Mouse (Mus musculus): ENCODE data around the gene Clptm1l. TPM values are rescaled to one million over a fixed set of nuclear protein-coding genes. Genes with fewer than 3 reads are reported as not detected.

Clptm1l gene
- polyA plus RNA-seq (2015; fragmentation: Nextera tagmentation; extraction: Ambion mirVana): 81.1 and 149 TPM in 2 replicates

DNA sequence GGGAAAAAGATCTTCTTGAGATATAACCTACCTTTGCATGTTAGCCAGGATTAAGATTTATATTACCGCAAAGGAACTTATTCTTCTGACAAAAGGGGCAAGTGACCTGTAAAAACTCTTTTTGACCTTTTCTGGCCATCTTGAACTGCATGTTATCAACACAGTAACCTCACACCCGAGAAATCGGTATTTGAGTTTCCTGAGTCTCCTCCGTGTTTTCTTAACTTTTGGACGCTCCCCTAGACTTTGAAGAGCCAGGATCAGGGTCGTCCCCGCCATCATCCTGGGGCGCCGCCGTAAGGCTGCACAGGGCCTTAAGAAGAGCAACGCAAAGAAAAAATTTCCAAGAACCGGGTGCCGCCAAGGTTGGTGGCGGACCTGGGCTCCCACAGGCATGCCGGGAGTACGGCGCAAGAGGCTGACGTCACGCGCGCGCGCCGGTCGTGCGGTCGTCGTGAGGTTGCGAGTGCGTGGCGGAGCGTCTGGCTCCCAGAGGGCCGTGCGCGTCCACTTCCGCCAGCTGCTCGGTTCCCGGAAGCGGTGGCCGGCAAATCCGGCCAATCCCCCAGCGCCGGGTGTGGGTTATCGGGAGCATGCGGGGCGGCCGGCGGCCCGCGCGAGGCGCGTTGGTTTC lies at the start of gene Clptm1l:
Gene Clptm1l, plus strand, starts transcription at position 485 of the 634 bp plus-strand sequence.
- Histone ChIP-seq H3K36me3 (ENCODE audit: control insufficient read depth, insufficient read depth, low read length) (no peaks in the 10 kb centered on the region), H3K4me2 (ENCODE audit: low read depth, low read length) (peak within 1 kb of the TSS; percentile 87), H3K4me3 (ENCODE audit: low read length) (peak within 1 kb of the TSS; percentile 78), H3K4me1 (ENCODE audit: control insufficient read depth, insufficient read depth, low read length) (peaks cover 10% of the 10 kb centered on the region), H3K27ac (ENCODE audit: low read length) (peak within 1 kb of the TSS; percentile 52), H3K9me3 (ENCODE audit: control insufficient read depth, low read length) (no peaks in the 10 kb centered on the region), H3K27me3 (replicated peaks; ENCODE audit: control insufficient read depth, insufficient read depth, low read length) (no peaks in the 10 kb centered on the region; the same call in 1 of the 2 replicates), H3K9ac (ENCODE audit: low read depth, low read length) (peak within 1 kb of the TSS; percentile 83)
- WGBS: under 1% methylated on average over 53 of the region's 53 CpGs
- peak; percentile 97 for ATAC-seq

GRCm38 (mm10) chr13:73564201-73564600 lies 39.6 kb upstream of the Clptm1l start:
- Histone ChIP-seq H3K27me3 (replicated peaks; ENCODE audit: control insufficient read depth, insufficient read depth, low read length) (no peaks in the 10 kb centered on the region), H3K27ac (ENCODE audit: low read length) (no peak overlapping the region), H3K9ac (ENCODE audit: low read depth, low read length) (no peak overlapping the region), H3K9me3 (ENCODE audit: control insufficient read depth, low read length) (no peaks in the 10 kb centered on the region), H3K4me1 (ENCODE audit: control insufficient read depth, insufficient read depth, low read length) (no peaks in the 10 kb centered on the region), H3K36me3 (ENCODE audit: control insufficient read depth, insufficient read depth, low read length) (no peaks in the 10 kb centered on the region), H3K4me2 (ENCODE audit: low read depth, low read length) (no peak overlapping the region), H3K4me3 (ENCODE audit: low read length) (no peak overlapping the region)
- WGBS: 92% methylated on average over 5 of the region's 5 CpGs
- no peak for ATAC-seq

DNA sequence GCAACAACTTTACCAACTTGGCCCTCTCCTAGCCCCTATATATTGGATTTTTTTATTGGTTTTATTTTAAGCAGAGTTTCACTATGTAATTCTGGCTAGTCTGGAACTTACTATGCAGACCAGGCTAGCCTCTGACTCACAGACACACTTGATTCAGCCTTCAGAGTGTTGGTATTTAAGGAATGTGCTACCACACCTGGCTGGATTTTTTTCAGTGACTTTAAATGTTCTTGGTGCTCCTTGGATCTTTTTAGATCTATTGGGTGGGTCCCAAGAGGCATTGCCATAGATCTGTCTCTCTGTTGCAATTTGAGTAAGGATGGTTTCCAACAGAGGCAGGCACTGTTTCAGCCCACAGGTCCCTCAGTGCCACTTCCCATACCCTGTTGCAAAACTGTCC lies 28.8 kb upstream of the Clptm1l start:
- no peaks in the 10 kb centered on the region for H3K4me1 ChIP-seq (ENCODE audit: control insufficient read depth, insufficient read depth, low read length)
- no peak overlapping the region for H3K9ac ChIP-seq (ENCODE audit: low read depth, low read length)
- no peak overlapping the region for H3K4me2 ChIP-seq (ENCODE audit: low read depth, low read length)
- H3K9me3 ChIP-seq (ENCODE audit: control insufficient read depth, low read length): no peaks in the 10 kb centered on the region
- ATAC-seq: no peak
- H3K27me3 ChIP-seq (replicated peaks; ENCODE audit: control insufficient read depth, insufficient read depth, low read length): no peaks in the 10 kb centered on the region
- H3K36me3 ChIP-seq (ENCODE audit: control insufficient read depth, insufficient read depth, low read length): no peaks in the 10 kb centered on the region
- no peak overlapping the region for H3K4me3 ChIP-seq (ENCODE audit: low read length)
- H3K27ac ChIP-seq (ENCODE audit: low read length): no peak overlapping the region

DNA sequence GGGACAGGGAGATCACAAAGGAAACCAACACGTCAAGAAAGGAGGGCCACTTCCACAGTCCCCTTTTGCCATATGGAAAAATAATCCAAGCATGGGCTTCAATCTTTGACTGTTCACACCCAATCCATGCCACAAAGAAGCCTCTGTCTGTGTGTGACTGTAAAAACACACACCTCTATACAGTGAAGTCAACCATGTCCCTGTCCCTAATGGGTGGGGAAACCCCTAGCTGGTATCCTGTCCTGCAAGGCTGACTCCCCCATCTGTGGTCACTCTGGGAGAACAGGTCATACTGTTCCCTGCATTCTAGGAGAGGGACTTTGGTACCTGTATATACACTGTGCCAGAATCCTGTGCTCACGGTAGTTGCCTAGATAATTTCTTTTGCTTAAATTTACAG lies 26.5 kb upstream of the Clptm1l start:
- no peaks in the 10 kb centered on the region for H3K36me3 ChIP-seq (ENCODE audit: control insufficient read depth, insufficient read depth, low read length)
- WGBS: 73% methylated on average over 2 of the region's 2 CpGs
- no peak overlapping the region for H3K9ac ChIP-seq (ENCODE audit: low read depth, low read length)
- no peaks in the 10 kb centered on the region for H3K27me3 ChIP-seq (replicated peaks; ENCODE audit: control insufficient read depth, insufficient read depth, low read length)
- ATAC-seq: no peak
- no peaks in the 10 kb centered on the region for H3K4me1 ChIP-seq (ENCODE audit: control insufficient read depth, insufficient read depth, low read length)
- no peaks in the 10 kb centered on the region for H3K9me3 ChIP-seq (ENCODE audit: control insufficient read depth, low read length)
- H3K4me3 ChIP-seq (ENCODE audit: low read length): no peak overlapping the region
- no peak overlapping the region for H3K4me2 ChIP-seq (ENCODE audit: low read depth, low read length)
- no peak overlapping the region for H3K27ac ChIP-seq (ENCODE audit: low read length)

DNA sequence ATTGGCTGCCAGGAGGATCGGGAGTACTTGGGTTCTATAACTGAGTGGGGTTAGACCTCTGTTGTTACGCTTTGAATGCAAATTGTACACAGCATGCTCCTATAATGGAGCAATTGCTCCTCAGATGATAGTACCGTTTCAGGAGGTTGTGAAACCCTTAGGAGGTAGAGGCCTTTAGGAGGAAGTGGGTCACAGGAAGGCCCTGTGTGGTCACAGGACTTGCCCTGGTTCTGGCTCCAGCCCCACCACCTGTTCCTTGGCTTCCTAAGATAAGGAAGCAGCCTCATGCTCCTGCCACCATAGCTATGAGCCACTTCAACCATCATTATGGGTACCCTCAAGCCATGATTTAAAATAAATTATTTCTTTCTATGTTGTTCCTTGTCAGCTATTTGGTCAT lies 12.3 kb upstream of the Clptm1l start:
- Histone ChIP-seq H3K27me3 (replicated peaks; ENCODE audit: control insufficient read depth, insufficient read depth, low read length) (0 out of 2 replicates have a peak, but pooled peaks cover 2% of the 10 kb centered on the region), H3K27ac (ENCODE audit: low read length) (no peak overlapping the region), H3K4me3 (ENCODE audit: low read length) (no peak overlapping the region), H3K4me2 (ENCODE audit: low read depth, low read length) (no peak overlapping the region), H3K9ac (ENCODE audit: low read depth, low read length) (no peak overlapping the region), H3K4me1 (ENCODE audit: control insufficient read depth, insufficient read depth, low read length) (no peaks in the 10 kb centered on the region), H3K9me3 (ENCODE audit: control insufficient read depth, low read length) (no peaks in the 10 kb centered on the region), H3K36me3 (ENCODE audit: control insufficient read depth, insufficient read depth, low read length) (no peaks in the 10 kb centered on the region)
- 79% methylated on average over 3 of the region's 3 CpGs for WGBS
- ATAC-seq: no peak

GRCm38 (mm10) chr13:73592546-73592945 lies 11.3 kb upstream of the Clptm1l start:
- no peak overlapping the region for H3K27ac ChIP-seq (ENCODE audit: low read length)
- no peak overlapping the region for H3K4me2 ChIP-seq (ENCODE audit: low read depth, low read length)
- 38% methylated on average over 2 of the region's 2 CpGs for WGBS
- H3K27me3 ChIP-seq (replicated peaks; ENCODE audit: control insufficient read depth, insufficient read depth, low read length): 0 out of 2 replicates have a peak, but pooled peaks cover 2% of the 10 kb centered on the region
- no peaks in the 10 kb centered on the region for H3K4me1 ChIP-seq (ENCODE audit: control insufficient read depth, insufficient read depth, low read length)
- H3K9ac ChIP-seq (ENCODE audit: low read depth, low read length): no peak overlapping the region
- no peaks in the 10 kb centered on the region for H3K36me3 ChIP-seq (ENCODE audit: control insufficient read depth, insufficient read depth, low read length)
- H3K9me3 ChIP-seq (ENCODE audit: control insufficient read depth, low read length): no peaks in the 10 kb centered on the region
- no peak overlapping the region for H3K4me3 ChIP-seq (ENCODE audit: low read length)
- no peak for ATAC-seq

DNA sequence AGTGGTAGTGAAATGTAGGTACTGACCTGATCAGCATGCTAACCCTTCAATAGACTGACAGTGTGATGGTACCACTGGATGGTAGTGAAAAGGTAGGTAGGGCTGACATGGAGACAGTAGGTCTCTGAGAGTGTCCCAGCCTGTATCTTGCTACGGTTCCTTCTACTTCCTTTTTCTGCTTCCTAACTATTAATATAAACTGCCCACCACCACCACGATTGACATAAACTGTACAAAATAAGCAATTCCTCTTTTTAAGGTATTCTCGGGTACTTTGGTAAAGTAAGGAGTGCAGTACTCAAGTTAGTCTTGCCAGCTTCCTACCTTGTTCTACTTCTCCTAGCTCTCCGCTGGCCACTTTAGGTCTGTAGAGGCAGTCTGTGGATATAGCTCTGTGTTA lies 7.5 kb upstream of the Clptm1l start:
- Histone ChIP-seq H3K4me2 (ENCODE audit: low read depth, low read length) (no peak overlapping the region), H3K4me1 (ENCODE audit: control insufficient read depth, insufficient read depth, low read length) (no peaks in the 10 kb centered on the region), H3K27ac (ENCODE audit: low read length) (no peak overlapping the region), H3K9ac (ENCODE audit: low read depth, low read length) (no peak overlapping the region), H3K27me3 (replicated peaks; ENCODE audit: control insufficient read depth, insufficient read depth, low read length) (peaks cover 2% of the 10 kb centered on the region; the same call in 1 of the 2 replicates), H3K9me3 (ENCODE audit: control insufficient read depth, low read length) (no peaks in the 10 kb centered on the region), H3K4me3 (ENCODE audit: low read length) (no peak overlapping the region), H3K36me3 (ENCODE audit: control insufficient read depth, insufficient read depth, low read length) (no peaks in the 10 kb centered on the region)
- no peak for ATAC-seq
- 70% methylated on average over 4 of the region's 4 CpGs for WGBS

- Histone ChIP-seq H3K27me3 (replicated peaks; ENCODE audit: control insufficient read depth, insufficient read depth, low read length) (peaks cover under 1% of the 10 kb centered on the region; the same call in 1 of the 2 replicates), H3K36me3 (ENCODE audit: control insufficient read depth, insufficient read depth, low read length) (no peaks in the 10 kb centered on the region), H3K9me3 (ENCODE audit: control insufficient read depth, low read length) (no peaks in the 10 kb centered on the region), H3K9ac (ENCODE audit: low read depth, low read length) (no peak overlapping the region), H3K27ac (ENCODE audit: low read length) (no peak overlapping the region), H3K4me2 (ENCODE audit: low read depth, low read length) (no peak overlapping the region), H3K4me1 (ENCODE audit: control insufficient read depth, insufficient read depth, low read length) (peaks cover 10% of the 10 kb centered on the region), H3K4me3 (ENCODE audit: low read length) (no peak overlapping the region)
- ATAC-seq: no peak
- 76% methylated on average over 4 of the region's 4 CpGs for WGBS
Observed at GRCm38 (mm10) chr13:73600217-73600616, 3.6 kb upstream of the Clptm1l start.

GRCm38 (mm10) chr13:73603046-73603445 lies 760 bp upstream of the Clptm1l start:
- Histone ChIP-seq H3K4me2 (ENCODE audit: low read depth, low read length) (peak overlapping the region; percentile 87), H3K27me3 (replicated peaks; ENCODE audit: control insufficient read depth, insufficient read depth, low read length) (no peaks in the 10 kb centered on the region; the same call in 1 of the 2 replicates), H3K9me3 (ENCODE audit: control insufficient read depth, low read length) (no peaks in the 10 kb centered on the region), H3K36me3 (ENCODE audit: control insufficient read depth, insufficient read depth, low read length) (no peaks in the 10 kb centered on the region), H3K4me1 (ENCODE audit: control insufficient read depth, insufficient read depth, low read length) (peaks cover 10% of the 10 kb centered on the region), H3K27ac (ENCODE audit: low read length) (no peak overlapping the region), H3K4me3 (ENCODE audit: low read length) (peak overlapping the region; percentile 78), H3K9ac (ENCODE audit: low read depth, low read length) (peak overlapping the region; percentile 82)
- WGBS: 44% methylated on average over 4 of the region's 4 CpGs
- ATAC-seq: no peak
